Mouse (Mus musculus): ENCODE data around the gene Prim2.

Gene Prim2

GRCm38 (mm10) chr1:33669708-33670141, at the start of gene Prim2:
Prim2 (minus strand) TSS chr1:33669795.
- DNase-seq: peak; percentile 89

- no peak for DNase-seq
Observed at GRCm38 (mm10) chr1:33717636-33718035, 48.0 kb upstream of the Prim2 start.

GRCm38 (mm10) chr1:33714796-33715195, 45.2 kb upstream of the Prim2 start:
- no peak for DNase-seq

GRCm38 (mm10) chr1:33712026-33712425, 42.4 kb upstream of the Prim2 start:
- DNase-seq: no peak

- no peak for DNase-seq
Observed at GRCm38 (mm10) chr1:33709615-33710014, 40.0 kb upstream of the Prim2 start.

- no peak for DNase-seq
Observed at GRCm38 (mm10) chr1:33701244-33701643, 31.6 kb upstream of the Prim2 start.

GRCm38 (mm10) chr1:33696016-33696415, 26.4 kb upstream of the Prim2 start:
- DNase-seq: no peak

- no peak for DNase-seq
Observed at GRCm38 (mm10) chr1:33693893-33694292, 24.3 kb upstream of the Prim2 start.

- no peak for DNase-seq
Observed at GRCm38 (mm10) chr1:33690087-33690448, 20.5 kb upstream of the Prim2 start.

GRCm38 (mm10) chr1:33689446-33690086, 20.0 kb upstream of the Prim2 start:
- no peak for DNase-seq

GRCm38 (mm10) chr1:33688810-33689209, 19.2 kb upstream of the Prim2 start:
- no peak for DNase-seq

- peak; percentile 21 for DNase-seq
Observed at GRCm38 (mm10) chr1:33684459-33684858, 14.9 kb upstream of the Prim2 start.

- no peak for DNase-seq
Observed at GRCm38 (mm10) chr1:33680890-33681289, 11.3 kb upstream of the Prim2 start.

GRCm38 (mm10) chr1:33680435-33680834, 10.8 kb upstream of the Prim2 start:
- DNase-seq: no peak

GRCm38 (mm10) chr1:33673158-33673960, 3.8 kb upstream of the Prim2 start:
- DNase-seq: no peak

- peak; percentile 14 for DNase-seq
Observed at GRCm38 (mm10) chr1:33672514-33672913, 2.9 kb upstream of the Prim2 start.

GRCm38 (mm10) chr1:33672083-33672482, 2.5 kb upstream of the Prim2 start:
- no peak for DNase-seq

GRCm38 (mm10) chr1:33671441-33671840, 1.8 kb upstream of the Prim2 start:
- DNase-seq: no peak

- DNase-seq: peak; percentile 64
Observed at GRCm38 (mm10) chr1:33670164-33670616, 595 bp upstream of the Prim2 start.

- DNase-seq: no peak
Observed at GRCm38 (mm10) chr1:33663605-33664117, 5.9 kb downstream of the Prim2 start.

GRCm38 (mm10) chr1:33663163-33663562, 6.4 kb downstream of the Prim2 start:
- DNase-seq: no peak

GRCm38 (mm10) chr1:33658302-33658701, 11.3 kb downstream of the Prim2 start:
- no peak for DNase-seq

- DNase-seq: no peak
Observed at GRCm38 (mm10) chr1:33657574-33658149, 11.9 kb downstream of the Prim2 start.

- no peak for DNase-seq
Observed at GRCm38 (mm10) chr1:33650875-33651274, 18.7 kb downstream of the Prim2 start.

All from thymus, postnatal 25 days (tissue).